Mouse (Mus musculus): ENCODE measurements at regions not wholly inside any gene's neighbourhood (a gene's known extent, or its start where the extent isn't known, plus 50 kb on each side); places are given as distances from the start of the nearest gene placed in this dataset.

DNA sequence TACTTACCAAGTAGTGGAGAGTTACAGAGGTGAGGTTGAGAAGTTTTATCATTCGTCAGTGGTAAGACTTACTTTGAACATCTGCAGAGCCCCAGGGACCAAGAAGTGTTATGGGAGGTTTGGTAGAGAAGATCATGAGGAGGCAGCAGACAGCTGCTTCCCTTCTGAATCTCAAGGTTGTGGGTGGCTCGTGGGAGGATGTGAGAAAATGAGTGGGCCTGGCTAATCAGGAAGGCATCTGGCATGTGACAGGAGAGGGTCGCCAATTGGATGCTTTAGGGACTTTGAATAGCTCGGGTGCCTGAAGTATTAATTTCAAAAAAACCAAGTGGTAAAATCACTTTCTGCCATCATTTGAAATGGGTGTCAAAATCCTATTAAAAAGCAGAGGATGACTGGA, 258.9 kb downstream of the Sqor start:
- no peak for DNase-seq

DNA sequence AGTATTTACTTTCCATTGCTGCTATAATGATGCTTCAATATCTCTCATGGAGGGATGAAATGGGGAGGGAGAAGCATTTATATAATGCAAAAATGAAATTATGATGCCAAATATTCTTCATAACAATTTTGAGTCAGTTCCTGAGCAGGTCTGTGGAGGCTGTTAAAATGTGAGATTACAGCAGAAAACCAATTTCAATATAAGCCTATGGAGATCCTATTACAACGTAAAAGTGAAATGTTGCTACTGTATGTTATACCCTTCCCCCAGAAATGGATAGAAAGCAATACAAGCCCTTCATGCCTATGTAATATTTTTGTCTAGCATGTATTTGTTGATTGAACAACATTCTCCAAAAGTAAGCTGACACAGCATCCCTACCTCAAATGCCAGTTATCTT, 259.3 kb downstream of the Sqor start:
- no peak for DNase-seq

DNA sequence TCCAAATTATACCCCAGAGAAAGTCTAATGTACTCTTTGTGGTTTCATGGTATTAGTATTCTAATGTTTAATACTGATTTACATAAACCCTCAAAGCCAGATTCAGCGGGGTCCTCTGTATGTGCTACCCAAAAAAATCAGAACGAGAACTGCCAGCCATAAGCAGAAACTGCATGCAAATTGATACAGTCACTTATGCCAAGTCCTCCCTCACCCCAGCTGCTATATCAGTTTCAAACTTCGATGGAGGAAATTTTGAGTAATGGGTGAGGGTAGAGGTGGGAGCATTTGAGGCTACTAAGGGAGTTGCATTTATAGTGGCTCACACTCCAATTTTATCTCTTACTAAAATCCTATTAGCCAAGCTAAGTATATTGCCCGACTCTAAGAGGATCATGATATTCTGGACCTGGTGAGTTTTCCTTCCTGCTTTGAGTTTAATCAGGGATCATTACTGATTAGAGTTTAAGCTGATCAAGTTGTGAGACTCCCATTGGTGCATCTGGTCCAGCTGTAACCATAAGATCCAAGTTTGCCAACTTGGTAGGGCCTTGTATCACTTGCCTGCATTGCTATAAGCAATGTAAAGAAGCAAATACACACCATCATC, 260.0 kb downstream of the Sqor start:
- DNase-seq = no peak

DNA sequence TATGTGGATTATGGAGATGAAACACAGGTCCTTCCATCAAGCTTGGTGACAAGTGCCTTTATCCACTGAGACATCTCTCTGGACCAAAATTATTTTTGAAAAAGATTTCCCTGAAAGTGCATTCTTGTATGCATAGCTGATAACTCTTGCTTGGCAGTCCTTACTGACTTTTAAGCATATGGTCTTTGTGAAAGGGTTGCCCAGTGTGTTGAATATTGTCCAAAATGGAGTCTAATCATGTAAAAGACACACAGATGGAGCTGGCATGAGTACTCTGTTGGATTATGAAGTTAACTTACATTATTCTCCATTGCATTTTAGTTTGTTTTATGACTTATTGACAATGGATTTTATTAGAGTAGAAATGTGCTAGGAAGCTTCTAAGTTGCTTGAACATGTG, 282.3 kb downstream of the Sqor start:
- no peak for DNase-seq

DNA sequence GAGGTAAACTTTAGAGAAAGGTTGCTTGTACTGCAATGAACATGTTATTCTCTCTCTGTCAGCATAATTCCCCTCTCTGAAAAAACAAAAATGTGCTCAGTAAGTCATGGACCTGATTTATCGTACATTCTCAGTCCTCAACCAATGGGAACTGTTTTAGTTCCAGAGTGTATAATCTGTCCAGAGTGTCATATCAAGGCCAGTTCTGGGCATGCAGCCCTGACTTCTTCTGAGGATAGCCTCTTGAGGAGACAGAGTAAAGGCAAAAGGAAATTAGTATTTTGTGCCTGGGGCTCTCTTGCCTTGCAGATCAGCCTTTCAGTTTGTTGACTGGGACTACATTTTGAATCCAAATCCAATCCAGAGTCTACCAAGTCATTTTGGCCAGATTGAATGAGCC, 299.6 kb downstream of the Sqor start:
- no peak for DNase-seq

DNA sequence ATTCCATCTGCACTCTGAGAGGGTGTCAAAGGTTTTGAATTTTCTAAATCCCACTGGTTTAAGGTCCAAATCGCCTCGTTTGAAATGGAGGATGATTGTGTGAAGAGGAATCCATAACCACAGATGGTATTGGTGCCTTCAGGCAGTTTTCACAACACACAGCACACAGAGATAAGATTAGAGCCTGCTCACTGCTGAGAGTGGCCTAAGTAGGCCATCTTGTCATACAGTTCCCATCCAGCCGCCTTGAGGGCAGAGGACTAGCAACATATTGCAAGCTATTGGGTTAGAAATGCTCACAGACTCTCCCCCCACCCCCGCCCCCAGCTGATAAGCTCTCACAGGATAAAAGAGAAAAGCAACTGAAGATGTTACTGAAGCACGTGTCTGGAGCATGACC, 303.8 kb downstream of the Sqor start:
- no peak for DNase-seq

DNA sequence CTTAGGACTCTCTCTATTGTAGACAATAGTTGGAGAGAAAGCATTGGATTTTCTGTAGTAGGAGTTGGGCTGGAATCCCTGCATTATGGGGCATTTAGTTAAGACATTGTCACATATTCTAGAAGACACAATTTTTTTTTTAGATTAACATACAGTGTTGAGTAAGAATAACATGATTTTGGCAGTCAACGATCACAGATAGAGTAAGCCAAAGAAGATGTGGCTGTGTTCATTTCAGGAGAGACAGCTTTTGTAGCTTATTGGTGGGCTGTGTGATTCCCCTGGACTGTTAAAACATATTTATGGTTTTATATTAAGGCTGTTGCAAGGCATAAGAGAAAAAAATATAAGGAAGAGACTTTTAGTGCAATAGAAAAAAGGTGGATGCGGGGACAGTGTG, 307.6 kb downstream of the Sqor start:
- no peak for DNase-seq

DNA sequence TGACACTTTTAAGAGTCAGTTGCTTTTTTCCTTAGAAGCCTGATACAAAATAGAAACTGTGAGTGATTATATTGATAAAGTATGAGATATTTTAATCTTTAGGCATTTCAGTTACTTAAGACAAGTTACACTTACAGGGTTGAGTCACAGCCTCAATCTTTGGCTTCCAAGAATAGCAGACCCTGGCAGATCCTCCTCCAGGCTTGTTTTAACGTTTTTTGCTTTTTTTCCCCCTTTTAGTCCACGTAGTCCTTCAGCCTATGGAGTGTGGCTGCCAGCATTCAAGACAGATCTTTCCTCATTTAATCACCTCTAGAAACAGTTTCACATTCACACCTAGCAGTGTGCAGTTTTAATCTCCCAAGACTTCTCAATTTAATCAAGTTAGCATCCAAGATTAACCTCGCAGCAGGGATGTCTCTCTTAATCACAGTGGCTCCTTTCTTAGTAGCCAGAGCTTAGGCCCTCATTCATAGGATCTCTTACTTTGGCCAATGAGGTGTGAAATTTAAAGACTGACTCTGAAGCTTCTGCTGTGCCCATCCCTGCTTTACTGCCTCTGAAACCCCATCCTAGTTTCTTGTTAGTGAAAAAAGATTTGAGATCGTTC, 308.5 kb downstream of the Sqor start:
- no peak for DNase-seq

DNA sequence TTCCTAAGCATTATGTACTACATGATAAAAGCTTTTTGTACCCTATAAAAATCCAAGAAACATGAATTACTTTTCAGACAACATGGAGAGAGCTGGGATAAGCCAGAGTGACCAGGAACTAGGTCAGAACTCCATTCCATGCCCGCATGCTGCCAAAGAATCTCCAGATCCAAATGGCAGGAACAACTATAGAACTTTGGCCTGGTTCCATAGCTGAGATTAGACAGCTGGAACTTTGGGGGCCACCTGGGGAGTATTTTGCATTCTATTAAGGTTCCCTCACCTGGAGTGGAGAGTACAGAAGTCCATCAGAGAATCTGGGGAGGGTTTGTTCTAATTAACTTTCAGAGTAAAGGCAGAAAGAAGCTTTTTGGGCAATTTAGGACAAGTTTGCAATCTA, 327.7 kb downstream of the Sqor start:
- DNase-seq = no peak

DNA sequence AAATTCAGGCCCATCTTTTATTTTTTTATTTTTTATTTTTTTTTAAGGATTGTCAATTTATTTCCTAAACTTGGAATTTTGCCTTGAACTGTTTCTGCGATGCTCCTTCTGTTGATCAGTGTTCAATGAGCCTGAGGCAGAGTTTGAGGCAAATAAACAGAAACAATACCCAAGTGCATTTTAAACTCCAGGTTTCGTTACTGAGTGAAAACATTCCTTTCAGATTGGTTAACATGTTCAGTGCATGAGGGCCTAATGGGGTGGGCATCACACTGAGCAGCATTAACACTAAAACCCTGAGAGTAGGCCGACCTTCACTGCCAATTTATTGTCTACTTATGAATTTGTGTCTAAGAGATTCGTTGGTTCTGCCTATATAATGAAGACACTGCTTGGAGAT, 338.5 kb downstream of the Sqor start:
- DNase-seq = no peak

DNA sequence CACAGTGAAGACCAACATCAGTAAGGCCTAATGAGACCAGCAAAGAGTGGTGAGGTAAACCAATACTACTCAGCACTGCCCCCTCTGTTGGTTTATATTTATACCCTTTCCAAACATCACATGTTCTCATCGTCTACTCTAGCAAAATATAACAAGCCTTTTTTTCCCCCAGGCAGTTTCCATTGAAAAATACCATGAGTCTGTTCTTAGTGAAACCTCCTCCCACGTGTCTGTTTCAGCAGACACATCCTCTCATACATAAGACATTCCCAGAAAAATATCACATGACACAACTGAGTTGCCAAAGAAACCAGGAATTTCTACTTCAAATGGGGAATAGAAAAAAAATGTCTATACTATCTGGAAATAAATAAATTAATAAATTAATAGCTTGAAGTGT, 366.5 kb downstream of the Sqor start:
- no peak for DNase-seq

DNA sequence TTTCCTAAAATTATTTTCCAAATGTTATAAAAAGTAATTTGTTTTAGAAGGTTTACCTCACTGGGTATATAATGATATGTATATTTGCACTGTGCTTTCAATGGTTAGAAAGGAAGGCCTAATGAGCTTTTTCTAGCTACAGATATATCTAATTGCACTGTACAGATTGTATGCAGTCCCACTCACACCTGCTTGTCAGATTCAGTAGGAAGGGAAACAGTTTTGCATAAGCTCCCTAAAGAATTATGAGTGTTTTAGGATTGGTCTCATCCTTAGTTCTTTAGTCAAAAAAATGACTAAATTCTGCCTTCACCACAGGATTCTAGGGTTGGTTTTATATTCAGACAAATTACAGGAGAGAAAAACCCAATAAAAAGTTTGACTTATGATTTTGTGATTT, 388.1 kb downstream of the Sqor start:
- DNase-seq = no peak

DNA sequence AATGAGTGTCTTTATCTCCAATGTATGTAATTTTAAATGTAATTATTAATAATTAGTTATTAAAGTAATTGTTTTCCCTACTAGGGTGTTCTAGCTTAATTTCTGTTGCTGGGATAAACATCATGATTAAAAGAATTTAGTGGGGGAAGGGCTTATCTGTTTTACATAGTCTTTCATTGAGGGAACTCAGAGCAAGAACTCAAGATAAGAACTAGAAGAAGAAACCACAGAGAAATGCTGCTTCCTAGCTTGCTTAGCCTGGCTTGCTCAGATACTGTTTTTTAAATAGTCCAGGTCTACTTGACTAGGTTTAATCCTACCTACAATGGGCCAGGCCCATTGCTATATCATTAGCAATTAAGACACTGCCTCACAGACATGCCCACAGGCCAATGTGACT, 400.3 kb downstream of the Sqor start:
- no peak for DNase-seq

DNA sequence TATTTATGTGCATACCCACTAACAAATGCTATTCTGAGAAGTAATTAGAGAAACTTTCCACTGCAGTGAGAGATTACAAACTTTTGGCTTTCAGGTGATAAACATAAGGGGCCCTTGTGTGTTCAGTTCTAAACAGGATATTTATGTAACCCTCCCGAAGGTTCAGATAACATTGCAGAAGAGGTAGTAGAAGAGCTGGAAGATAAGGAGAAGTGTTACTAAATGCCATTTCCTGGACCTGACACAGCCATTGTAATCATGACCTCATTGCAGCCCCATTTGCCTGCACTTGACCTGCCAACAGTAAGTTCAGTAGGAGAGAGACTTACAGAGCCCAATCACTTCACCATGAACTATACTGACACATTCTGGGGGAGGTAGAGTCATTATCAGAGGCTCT, 405.6 kb downstream of the Sqor start:
- DNase-seq = no peak

DNA sequence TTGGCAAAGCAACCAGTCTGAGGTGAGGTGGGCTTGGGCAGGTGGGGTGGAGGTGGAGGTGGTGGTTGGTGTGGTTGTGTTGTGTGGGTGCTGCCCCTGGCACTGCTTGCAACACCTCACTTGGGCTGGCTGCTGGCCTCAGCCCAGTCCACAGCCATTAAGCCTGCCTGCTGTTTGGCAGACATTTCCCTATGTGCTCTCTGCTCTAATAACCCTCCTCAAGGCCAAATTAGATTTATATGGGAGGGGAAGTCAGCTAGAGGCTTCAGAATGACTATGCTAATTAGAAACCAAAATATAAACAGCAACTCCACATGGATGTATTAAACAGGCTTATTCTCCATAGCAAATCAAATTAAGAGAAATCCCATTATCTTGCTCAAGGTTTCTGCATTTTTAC, 417.2 kb downstream of the Sqor start:
- DNase-seq = no peak

DNA sequence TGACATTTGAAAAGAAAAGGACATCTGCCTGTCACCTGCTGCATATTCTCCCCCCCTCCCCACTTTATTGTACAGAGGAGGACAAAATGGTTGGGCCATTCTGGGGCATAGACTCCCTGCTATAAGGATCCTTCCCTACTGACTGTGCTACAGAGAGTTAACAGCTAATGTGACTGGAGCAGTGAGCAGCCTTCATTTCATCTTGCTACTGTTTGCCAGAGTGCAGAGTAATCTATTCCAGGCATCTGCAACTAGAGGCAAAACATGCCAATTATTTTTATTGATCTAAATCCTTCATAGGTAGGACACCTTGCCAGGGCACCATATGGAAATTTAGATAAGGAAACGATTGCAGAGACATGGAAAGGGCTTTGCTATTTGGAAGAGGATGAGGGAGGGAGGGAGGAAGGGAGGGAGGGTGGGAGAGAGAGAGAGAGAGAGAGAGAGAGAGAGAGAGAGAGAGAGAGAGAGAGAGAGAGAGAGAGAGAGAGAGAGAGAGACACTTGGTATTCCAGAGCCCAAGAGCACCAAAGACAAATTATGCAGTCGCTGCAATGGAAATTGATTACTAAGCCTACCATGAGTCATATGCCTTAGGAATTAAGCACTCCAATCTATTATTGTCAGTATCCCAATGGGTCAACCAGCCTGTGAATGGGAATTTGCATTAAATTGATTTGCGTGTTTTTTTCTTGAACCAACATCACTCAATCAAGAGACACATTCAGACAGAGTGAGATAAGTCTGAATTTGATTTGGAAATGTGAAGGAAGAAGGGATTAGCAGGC, 426.0 kb downstream of the Sqor start:
- DNase-seq = no peak

DNA sequence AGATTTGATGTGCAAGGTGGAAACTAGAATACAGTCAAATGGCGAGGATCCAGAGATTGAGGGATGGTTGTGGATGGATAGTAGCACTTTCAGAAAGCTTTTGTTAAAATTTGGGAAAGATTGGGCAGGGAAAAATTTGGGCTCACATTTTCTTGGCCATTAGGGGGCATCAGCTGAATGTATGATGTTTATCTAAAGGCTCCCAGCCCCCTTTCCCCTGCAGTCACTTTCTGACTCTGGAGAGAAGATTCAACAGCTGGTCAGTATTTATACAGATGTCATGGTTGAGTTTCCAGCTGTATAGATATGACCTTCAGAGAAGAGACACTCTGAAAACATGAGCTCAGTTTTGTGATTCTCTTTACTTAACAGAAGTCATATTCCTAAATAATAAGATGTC, 429.5 kb downstream of the Sqor start:
- peak; percentile 7 for DNase-seq
